Mouse (Mus musculus): ENCODE measurements around the gene Rab10. TPM values are rescaled to one million over a fixed set of nuclear protein-coding genes. Genes with fewer than 3 reads are reported as not detected.
A peak's percentile ranks its signal among the peaks of the same experiment; 100 is the strongest.
"Not testable (repeated sequence)": the region's sequence is repeated elsewhere in the genome, so short reads cannot be mapped to it uniquely, and the experiment has no call there.

Gene Rab10
- polyA plus RNA-seq, 1 experiment from 2014 or later = 87.7 TPM

DNA sequence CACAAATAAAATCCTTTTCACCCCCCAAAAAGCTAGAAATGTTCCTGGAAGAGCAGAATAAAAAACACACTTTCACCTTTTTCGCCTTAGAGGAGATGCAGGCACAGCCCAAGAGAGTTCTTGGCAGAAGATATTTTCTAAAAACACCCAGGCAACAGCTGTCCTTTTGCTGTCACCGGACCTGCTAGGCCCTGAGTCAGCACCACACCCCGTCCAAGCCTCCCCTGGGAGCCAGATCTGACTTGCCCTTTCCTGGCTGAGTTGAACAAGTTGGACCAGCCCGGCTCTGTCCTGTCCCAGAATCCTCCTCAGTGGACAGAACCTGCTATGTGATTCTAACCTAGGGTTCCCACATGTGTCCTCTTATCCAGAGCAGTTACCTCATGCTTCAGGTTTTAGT is 9.6 kb upstream of the Rab10 start:
- DNase-seq (ENCODE audit: low spot score) = no peak
- 74% methylated on average over 4 of the region's 4 CpGs for WGBS
- Histone ChIP-seq H3K4me1 (no peaks in the 10 kb centered on the region), H3K9me3 (no peaks in the 10 kb centered on the region), H3K27me3 (ENCODE audit: insufficient read depth, poor library complexity, severe bottlenecking) (no peaks in the 10 kb centered on the region), H3K27ac (no peak overlapping the region), H3K36me3 (no peaks in the 10 kb centered on the region), H3K4me3 (no peak overlapping the region)

DNA sequence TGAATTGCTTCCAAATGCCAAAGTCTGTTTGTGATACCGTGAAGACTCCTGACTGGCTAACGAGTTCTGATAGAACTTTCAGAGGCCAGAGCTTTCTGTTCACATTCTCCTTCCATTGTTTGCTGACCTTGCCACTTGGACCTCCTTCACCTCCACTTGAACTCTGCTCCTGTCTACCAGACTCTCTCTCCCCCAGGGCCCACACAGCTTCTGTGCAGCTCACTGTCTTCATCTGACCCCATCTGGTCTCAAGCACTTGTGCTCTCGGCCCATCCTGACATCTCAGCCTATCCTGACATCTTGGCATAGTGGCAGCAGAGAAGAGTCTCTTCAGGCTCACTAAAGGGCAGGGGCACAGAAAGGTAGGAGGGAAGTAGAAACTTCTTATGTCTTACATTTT is 7.2 kb upstream of the Rab10 start:
- Histone ChIP-seq H3K4me1 (no peaks in the 10 kb centered on the region), H3K9me3 (no peaks in the 10 kb centered on the region), H3K4me3 (no peak overlapping the region), H3K36me3 (no peaks in the 10 kb centered on the region), H3K27ac (no peak overlapping the region), H3K27me3 (ENCODE audit: insufficient read depth, poor library complexity, severe bottlenecking) (no peaks in the 10 kb centered on the region)
- WGBS = 66% methylated on average over 3 of the region's 3 CpGs
- DNase-seq (ENCODE audit: low spot score) = no peak

DNA sequence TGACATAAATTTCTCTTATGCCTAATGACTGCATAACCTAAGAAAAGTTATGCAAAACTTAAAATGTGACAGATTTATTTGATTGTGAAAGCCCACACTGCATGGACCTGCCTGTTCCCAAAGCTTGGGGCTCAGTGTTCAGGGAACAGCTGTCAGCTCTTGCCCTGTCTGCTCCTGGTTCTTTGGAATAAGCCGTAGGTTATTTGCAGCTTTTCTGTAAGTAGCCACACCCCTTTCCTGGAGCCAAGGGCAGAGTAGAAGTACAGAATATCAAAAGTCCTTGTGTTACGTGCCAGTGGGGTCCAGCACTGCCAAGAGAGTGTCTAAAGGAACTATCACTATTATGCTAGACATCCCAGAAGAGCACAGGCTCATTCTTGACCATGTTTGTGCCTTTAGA is 6.3 kb upstream of the Rab10 start:
- no peaks in the 10 kb centered on the region for H3K36me3 ChIP-seq
- DNase-seq (ENCODE audit: low spot score) = no peak

DNA sequence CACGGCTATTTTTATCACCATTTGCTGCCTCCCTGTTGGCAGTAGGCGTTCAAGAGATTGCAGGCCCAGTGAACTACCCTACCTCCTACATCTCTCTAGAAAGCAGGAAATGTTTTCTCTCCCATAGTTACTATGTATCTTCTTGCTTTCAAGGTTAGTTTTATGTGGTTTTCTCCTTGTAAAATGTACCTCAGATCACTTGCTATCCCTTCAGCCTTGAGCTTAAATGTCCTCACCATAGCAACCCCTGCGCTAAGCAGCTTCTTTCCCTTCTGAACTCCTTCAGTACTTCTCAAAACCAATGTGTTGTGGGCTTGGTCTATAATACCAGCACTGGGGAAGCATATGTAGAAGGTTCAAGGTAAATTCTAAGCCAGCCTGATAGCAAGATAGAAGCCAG is 3.1 kb upstream of the Rab10 start:
- H3K9me3 ChIP-seq = no peaks in the 10 kb centered on the region
- 0 out of 2 replicates have a peak, but pooled peaks cover under 1% of the 10 kb centered on the region for H3K4me1 ChIP-seq
- no peak overlapping the region for H3K27ac ChIP-seq
- H3K4me3 ChIP-seq = no peak overlapping the region
- no peaks in the 10 kb centered on the region for H3K36me3 ChIP-seq
- 55% methylated on average over 3 of the region's 3 CpGs for WGBS
- H3K27me3 ChIP-seq (ENCODE audit: insufficient read depth, poor library complexity, severe bottlenecking) = no peaks in the 10 kb centered on the region
- no peak for DNase-seq (ENCODE audit: low spot score)

More for the DNA sequence above, 6.3 kb upstream of the Rab10 start:
- Histone ChIP-seq H3K4me3 (no peak overlapping the region), H3K4me1 (no peaks in the 10 kb centered on the region), H3K9me3 (no peaks in the 10 kb centered on the region), H3K27ac (no peak overlapping the region), H3K27me3 (ENCODE audit: insufficient read depth, poor library complexity, severe bottlenecking) (no peaks in the 10 kb centered on the region)
- 46% methylated on average over 2 of the region's 2 CpGs for WGBS

DNA sequence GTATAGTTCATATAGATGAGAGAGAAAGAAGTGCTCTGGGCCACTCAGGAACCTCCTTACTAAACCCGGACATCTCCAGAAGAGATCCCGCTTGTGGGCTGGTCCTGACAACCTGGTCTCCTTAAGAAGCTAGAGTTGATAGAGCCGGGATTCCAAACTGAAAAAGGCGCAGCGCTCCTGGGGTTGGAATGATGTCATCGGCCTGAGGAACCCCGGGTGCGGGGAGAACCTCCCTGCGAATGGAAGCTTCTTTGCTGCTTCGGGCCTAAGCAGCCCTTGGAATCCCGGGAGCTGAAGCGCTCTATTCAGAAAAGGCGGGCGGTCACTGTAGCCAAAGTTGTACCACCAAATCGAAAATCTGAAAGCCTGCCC is 538 bp upstream of the Rab10 start:
- peak overlapping the region; percentile 77 for H3K4me3 ChIP-seq
- 2% methylated on average over 15 of the region's 15 CpGs for WGBS
- no peaks in the 10 kb centered on the region for H3K36me3 ChIP-seq
- H3K27me3 ChIP-seq (ENCODE audit: insufficient read depth, poor library complexity, severe bottlenecking) = no peaks in the 10 kb centered on the region
- no peak for DNase-seq (ENCODE audit: low spot score)
- H3K9me3 ChIP-seq = no peaks in the 10 kb centered on the region
- peaks cover 11% of the 10 kb centered on the region for H3K4me1 ChIP-seq
- peak overlapping the region; percentile 98 for H3K27ac ChIP-seq

DNA sequence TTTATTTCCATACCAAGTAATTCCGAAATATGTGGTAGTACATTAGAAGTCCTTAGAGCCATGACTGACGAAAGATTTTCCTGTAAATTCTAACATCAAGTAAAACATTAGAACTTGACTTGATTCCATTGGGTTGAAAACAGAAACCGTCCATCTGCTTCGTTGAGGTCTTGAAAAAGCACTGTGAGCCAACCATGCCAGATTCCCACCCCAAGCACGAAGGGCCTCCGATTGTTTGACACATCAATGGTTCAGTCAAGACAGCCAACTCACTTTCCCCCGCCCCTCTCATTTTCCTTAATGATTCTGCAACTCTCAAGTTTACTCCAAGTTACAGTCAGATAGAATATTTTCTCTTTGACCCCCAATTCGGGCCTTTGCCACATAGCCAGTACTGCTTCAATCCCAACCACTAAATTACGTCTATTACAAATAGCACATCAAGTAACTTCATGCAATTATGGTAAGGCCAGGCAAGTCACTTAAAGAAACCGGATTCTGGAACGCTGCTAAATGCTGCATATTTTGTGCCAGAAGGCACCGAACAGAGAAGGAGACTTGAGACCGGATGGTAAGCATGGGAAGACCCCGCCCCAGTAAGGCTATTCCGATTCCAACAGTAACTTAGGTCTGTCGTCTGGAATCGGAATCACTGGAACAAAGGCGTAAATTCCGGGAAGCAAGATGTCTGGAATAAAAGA is 1.1 kb downstream of the Rab10 start:
- peaks cover 11% of the 10 kb centered on the region for H3K4me1 ChIP-seq
- WGBS = 2% methylated on average over 19 of the region's 19 CpGs
- DNase-seq (ENCODE audit: low spot score) = no peak
- no peaks in the 10 kb centered on the region for H3K36me3 ChIP-seq
- no peaks in the 10 kb centered on the region for H3K27me3 ChIP-seq (ENCODE audit: insufficient read depth, poor library complexity, severe bottlenecking)
- no peaks in the 10 kb centered on the region for H3K9me3 ChIP-seq
- peak overlapping the region; percentile 77 for H3K4me3 ChIP-seq
- peak overlapping the region; percentile 98 for H3K27ac ChIP-seq

DNA sequence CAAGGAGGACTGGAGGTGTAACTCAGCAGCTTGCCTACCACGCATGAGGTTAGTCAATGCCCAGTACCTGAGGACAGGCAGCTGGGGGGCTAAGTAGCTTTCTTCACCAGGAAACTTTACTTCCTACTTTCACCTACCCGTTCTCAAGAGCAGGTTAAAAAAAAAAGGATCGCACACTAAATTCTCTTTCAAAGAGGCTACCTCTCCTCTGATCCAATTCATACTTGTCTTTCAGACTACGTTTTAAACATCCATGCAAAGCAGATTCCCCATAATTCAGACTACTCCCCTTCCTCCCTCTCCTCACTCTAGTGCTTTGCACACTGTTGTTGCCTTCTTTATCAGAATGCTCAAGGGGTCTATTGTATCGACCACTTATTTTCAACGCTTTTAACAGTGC is 2.2 kb downstream of the Rab10 start:
- DNase-seq (ENCODE audit: low spot score) = no peak
- Histone ChIP-seq H3K27ac (no peak overlapping the region), H3K4me1 (peaks cover 11% of the 10 kb centered on the region), H3K4me3 (peak overlapping the region; percentile 77), H3K36me3 (no peaks in the 10 kb centered on the region), H3K27me3 (ENCODE audit: insufficient read depth, poor library complexity, severe bottlenecking) (no peaks in the 10 kb centered on the region), H3K9me3 (no peaks in the 10 kb centered on the region)
- 40% methylated on average over 6 of the region's 6 CpGs for WGBS

DNA sequence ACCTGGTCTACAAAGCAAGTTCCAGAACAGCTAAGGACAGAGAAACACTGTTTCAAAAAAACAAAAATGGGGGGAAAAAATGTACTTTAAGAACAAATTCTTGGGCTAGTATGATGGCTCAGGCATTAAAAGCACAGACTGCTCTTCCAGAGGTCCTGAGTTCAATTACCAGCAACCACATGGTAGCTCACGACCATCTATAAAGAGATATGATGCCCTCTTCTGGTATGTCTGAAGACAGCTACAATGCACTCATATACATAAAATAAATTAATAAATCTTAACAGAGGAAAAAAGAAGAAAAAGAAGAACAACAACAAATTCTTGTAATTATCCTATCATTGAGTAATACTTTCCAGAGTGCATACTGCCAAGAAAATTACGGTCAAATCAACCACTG is 4.5 kb downstream of the Rab10 start:
- peaks cover 11% of the 10 kb centered on the region for H3K4me1 ChIP-seq
- H3K4me3 ChIP-seq = no peak overlapping the region
- DNase-seq (ENCODE audit: low spot score) = no peak
- H3K9me3 ChIP-seq = no peaks in the 10 kb centered on the region
- WGBS = 90% methylated on average over 2 of the region's 2 CpGs
- 0 out of 2 replicates have a peak, but pooled peaks cover 2% of the 10 kb centered on the region for H3K36me3 ChIP-seq
- H3K27me3 ChIP-seq (ENCODE audit: insufficient read depth, poor library complexity, severe bottlenecking) = no peaks in the 10 kb centered on the region
- H3K27ac ChIP-seq = no peak overlapping the region

DNA sequence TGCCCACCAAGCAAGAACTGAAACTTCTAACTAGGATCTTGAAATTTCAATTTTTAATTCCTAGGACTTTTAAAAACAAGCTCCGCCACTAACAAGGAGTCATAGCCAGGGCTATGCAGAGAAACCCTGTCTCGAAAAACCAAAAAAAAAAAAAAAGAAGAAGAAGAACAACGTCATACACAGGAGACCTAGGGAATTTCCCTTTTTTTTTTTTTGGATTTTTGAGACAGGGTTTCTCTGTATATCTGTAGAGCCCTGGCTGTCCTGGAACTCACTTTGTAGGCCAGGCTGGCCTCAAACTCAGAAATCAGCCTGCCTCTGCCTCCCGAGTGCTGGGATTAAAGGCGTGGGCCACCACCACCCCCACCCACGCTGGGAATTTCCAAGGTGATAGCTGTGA is 12.1 kb downstream of the Rab10 start:
- 91% methylated on average over 6 of the region's 6 CpGs for WGBS
- not testable (repeated sequence) for H3K27ac ChIP-seq; H3K36me3 ChIP-seq; DNase-seq (ENCODE audit: low spot score); H3K4me3 ChIP-seq; H3K9me3 ChIP-seq; H3K27me3 ChIP-seq (ENCODE audit: insufficient read depth, poor library complexity, severe bottlenecking); H3K4me1 ChIP-seq

DNA sequence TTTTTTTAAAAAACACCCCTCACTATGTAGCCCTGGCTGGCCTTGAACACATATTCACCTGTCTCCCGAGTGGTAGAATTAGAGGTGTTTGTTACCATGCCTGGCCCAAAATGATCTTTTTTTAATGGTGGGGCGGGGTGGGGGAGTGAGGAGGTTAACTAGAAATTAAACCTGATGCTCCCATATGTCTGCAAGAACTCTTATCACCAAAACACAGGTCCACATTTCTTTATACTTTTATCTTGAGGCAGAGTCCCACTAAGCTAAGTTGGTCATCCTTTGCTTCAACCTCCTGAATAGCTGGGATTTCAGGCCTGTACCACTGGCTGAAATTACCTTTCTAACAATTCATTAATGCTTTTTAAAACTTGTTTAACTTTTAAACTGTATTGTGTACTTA is 13.7 kb downstream of the Rab10 start:
- H3K27ac ChIP-seq = no peak overlapping the region
- 86% methylated on average over 2 of the region's 2 CpGs for WGBS
- no peaks in the 10 kb centered on the region for H3K9me3 ChIP-seq
- no peaks in the 10 kb centered on the region for H3K27me3 ChIP-seq (ENCODE audit: insufficient read depth, poor library complexity, severe bottlenecking)
- no peak for DNase-seq (ENCODE audit: low spot score)
- no peak overlapping the region for H3K4me3 ChIP-seq
- H3K4me1 ChIP-seq = no peaks in the 10 kb centered on the region; the same call in 1 of the 2 replicates
- peaks cover 5% of the 10 kb centered on the region; the same call in 1 of the 2 replicates for H3K36me3 ChIP-seq

DNA sequence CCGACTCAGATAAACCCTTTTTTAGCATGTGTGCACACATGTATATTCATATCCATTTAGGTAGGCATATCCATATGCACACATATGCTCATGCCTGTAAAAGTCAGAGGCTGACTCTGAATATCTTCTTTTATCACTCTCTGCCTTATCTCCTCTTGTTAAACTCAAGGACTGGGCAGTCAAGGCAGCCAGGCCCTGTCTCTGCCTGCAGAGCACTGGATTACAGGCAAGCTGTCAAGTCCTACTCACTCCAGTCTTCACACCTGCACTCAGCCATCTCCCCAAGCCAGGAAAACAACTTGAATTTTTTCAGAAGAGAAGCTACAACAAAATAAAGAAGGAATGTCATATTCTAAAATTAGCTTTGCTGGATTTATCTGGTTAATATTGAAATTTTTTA is 17.9 kb downstream of the Rab10 start:
- Histone ChIP-seq H3K27ac (no peak overlapping the region), H3K27me3 (ENCODE audit: insufficient read depth, poor library complexity, severe bottlenecking) (no peaks in the 10 kb centered on the region), H3K9me3 (no peaks in the 10 kb centered on the region), H3K36me3 (peaks cover 16% of the 10 kb centered on the region), H3K4me1 (no peaks in the 10 kb centered on the region; the same call in 1 of the 2 replicates), H3K4me3 (no peak overlapping the region)
- WGBS = 88% methylated on average over 1 of the region's 1 CpGs
- DNase-seq (ENCODE audit: low spot score) = no peak

DNA sequence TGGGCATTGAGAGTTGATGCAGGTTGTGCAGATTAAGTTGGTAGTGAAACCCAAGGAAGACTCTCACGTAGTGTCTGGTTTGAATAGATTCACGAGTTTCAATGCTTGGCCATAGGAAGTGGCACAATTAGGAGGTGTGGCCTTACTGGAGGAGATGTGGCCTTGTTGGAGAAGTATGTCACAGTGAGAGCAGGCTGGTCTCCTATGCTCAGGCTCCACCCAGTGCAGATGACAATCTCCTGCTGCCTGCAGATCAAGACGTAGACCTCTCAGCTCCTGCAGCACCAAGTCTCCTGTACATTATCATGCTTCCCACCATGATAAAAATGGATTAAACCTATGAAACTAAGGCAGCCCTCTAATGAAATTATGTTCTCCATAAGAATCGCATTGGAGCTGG is 18.7 kb downstream of the Rab10 start:
- no peaks in the 10 kb centered on the region; the same call in 1 of the 2 replicates for H3K4me1 ChIP-seq
- WGBS = 82% methylated on average over 4 of the region's 4 CpGs
- DNase-seq (ENCODE audit: low spot score) = no peak
- no peak overlapping the region for H3K4me3 ChIP-seq
- no peak overlapping the region for H3K27ac ChIP-seq
- peaks cover 16% of the 10 kb centered on the region for H3K36me3 ChIP-seq
- H3K27me3 ChIP-seq (ENCODE audit: insufficient read depth, poor library complexity, severe bottlenecking) = no peaks in the 10 kb centered on the region
- no peaks in the 10 kb centered on the region for H3K9me3 ChIP-seq

DNA sequence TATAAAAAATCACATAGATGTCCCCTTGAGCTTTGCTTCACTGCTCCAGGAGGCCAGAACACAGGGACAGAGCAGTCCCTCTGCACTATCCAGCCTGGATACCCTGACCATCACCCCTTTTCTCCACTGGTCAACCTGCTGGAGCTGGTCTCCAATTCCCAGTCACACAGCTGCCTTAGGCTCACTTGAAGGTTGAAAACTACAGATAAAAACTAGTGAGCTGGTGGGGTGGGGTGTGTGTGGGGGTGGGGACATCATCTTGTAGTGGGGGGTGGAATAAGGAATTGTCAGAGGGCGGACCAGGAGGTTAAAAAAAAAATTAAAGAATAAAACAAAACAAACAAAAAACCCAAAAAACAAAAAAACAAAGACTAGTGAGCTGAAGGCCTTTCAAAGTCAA is 21.3 kb downstream of the Rab10 start:
- H3K27me3 ChIP-seq (ENCODE audit: insufficient read depth, poor library complexity, severe bottlenecking) = no peaks in the 10 kb centered on the region
- H3K36me3 ChIP-seq = peaks cover 16% of the 10 kb centered on the region
- no peaks in the 10 kb centered on the region for H3K9me3 ChIP-seq
- H3K4me3 ChIP-seq = no peak overlapping the region
- no peak for DNase-seq (ENCODE audit: low spot score)
- no peak overlapping the region for H3K27ac ChIP-seq
- WGBS = 93% methylated on average over 1 of the region's 1 CpGs
- no peaks in the 10 kb centered on the region; the same call in 1 of the 2 replicates for H3K4me1 ChIP-seq

DNA sequence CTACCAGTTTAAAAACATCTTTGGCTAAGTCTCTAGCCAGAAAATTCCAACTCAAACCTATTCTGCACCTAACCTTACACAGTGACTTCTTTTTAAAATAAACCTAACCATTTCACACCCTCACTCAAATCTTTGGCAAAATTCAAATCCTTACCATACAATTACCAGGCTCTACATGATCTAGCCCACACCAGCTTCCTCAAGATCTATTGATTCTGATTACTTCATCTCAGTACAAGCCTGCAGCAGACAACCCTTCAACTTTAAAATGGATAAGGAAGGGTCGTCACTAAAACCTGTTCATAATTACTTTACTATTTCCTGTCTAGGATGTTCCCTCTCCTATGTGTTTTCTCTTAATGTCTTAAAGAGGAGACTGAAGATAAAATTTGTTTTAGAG is 23.9 kb downstream of the Rab10 start:
- WGBS = 49% methylated on average over 1 of the region's 1 CpGs
- no peaks in the 10 kb centered on the region for H3K9me3 ChIP-seq
- no peaks in the 10 kb centered on the region for H3K4me1 ChIP-seq
- H3K27me3 ChIP-seq (ENCODE audit: insufficient read depth, poor library complexity, severe bottlenecking) = no peaks in the 10 kb centered on the region
- peaks cover 13% of the 10 kb centered on the region for H3K36me3 ChIP-seq
- DNase-seq (ENCODE audit: low spot score) = no peak
- H3K4me3 ChIP-seq = no peak overlapping the region
- H3K27ac ChIP-seq = no peak overlapping the region

Measured in heart, embryonic 10.5 days (tissue).